Mouse (Mus musculus) lung, postnatal 25 days (tissue): ENCODE results near the gene Kmt2d.

Experiments
- DNase-seq: peaks from one replicate; pipeline ENCODE4 v3.0.0; 2022; ENCODE audit warnings: low spot score

Kmt2d gene

DNA sequence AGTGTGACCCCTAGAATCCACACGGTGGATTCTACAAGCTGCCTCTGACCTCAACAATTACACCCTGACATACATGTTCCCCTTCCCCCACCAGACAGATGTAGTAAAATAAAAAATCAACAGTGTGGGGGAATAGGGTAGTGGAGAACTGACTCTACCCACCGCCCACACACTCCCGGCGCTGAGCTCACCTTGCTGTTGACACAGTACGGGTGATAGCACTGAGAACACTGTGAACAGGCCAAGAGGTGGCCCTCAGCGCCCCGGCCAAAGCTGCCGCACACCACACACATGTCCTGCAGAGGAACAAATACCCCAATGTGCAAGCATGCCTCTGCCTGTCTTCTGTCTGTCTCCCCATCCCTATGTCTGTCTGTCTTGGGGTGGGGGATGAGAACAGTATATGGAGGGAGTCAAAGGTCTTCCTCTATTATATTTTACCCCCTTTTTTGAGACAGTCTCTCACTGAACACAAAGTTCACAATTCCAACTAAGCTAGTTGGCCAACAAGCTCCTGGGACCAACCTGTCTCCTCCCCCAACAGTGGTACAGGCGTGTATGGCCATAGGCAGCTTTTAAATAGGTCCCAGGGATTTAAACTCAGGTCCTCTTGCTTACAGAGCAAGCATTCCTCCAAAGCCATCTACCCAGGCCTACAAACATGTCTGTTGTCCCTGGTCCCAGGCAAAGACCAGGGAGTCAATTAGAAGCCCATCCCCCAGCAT is 11.5 kb downstream of the Kmt2d start:
- no peak for DNase-seq

GRCm38 (mm10) chr15:98854214-98854613 is 16.8 kb downstream of the Kmt2d start:
- DNase-seq, result no peak

DNA sequence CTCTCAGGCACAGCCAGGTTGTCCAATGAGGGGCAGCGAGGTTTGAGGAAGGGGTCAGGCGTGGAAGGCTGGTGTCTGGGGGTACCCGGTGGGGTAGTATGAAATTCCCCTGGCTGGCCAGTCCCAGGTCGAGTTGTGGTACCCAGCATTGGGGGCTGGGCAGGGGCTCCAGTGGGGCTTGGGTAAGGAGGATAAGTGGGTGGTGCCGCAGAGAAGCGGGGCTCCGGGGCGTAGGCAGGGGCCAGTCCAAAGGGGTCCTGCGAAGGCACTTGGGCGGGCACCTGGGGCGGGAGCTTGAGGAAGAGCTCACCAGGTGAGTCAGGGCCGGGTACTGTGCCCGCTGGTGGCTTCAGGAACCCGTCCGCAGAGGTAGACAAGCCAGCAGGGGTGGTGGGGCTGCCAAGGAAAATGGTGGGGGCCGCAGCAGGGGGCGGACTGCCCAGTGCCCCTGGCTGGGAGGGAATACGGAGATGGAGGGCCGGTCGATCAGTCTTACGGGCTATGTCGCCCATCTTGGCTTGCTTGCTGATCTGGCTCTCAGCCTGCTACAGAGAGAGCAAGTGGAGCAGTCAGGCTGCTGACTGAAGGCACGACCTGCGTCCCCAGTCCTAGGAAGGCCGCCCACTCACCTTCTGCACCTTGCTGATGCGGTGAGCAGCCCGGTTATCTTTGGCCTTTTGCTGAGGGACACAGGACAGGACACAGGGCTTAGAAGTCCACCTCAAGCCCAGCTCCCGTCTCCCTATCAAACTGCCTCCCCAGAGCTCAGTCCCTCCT is 17.7 kb downstream of the Kmt2d start:
- DNase-seq, result no peak

DNA sequence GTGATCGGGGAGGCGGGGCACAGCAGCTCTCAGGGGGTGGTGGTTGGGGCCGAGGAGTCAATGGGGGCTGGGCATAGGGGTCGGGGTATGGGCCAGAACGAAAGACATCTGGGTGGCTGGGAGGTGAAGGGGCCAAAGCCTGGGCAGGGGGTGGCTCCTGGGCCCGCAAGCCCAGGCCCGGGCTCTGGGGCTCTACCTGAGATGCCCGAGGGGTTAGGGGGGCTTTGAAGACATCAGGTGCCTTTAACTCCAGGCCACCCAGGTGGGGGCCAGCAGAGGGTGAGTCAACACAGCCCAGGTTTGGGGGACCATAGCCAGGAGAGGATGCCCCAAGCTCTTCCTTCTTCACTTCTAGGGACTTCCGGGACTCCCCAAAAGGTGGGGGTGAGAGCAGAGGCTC is 18.3 kb downstream of the Kmt2d start:
- DNase-seq, result no peak

GRCm38 (mm10) chr15:98852071-98852470 is 18.9 kb downstream of the Kmt2d start:
- DNase-seq, result no peak

- no peak for DNase-seq
Observed at GRCm38 (mm10) chr15:98851229-98851818, 19.7 kb downstream of the Kmt2d start.

- no peak for DNase-seq
Observed at GRCm38 (mm10) chr15:98850668-98851067, 20.3 kb downstream of the Kmt2d start.

- DNase-seq, result no peak
Observed at GRCm38 (mm10) chr15:98849956-98850600, 20.9 kb downstream of the Kmt2d start.

- DNase-seq, result no peak
Observed at GRCm38 (mm10) chr15:98849165-98849564, 21.8 kb downstream of the Kmt2d start.

DNA sequence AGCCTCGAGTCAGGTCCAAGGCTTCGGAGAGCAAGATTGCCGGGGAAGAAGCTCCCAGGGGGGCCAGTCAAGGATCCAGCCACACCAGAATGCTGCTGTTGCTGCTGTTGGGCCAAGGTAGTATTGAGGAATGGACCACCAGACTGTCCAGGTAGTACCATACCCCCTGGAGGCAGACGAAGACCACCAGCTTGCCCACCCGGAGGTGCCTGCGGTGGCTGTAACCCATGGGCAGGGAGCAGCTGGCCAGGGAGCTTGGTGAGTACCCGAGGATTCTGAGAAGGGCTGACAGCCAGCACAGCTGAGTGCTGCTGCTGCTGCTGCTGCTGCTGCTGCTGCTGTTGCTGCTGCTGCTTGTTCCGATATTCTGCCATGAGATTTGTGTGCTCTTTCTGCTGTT is 24.9 kb downstream of the Kmt2d start:
- no peak for DNase-seq

- DNase-seq, result no peak
Observed at GRCm38 (mm10) chr15:98845149-98845548, 25.9 kb downstream of the Kmt2d start.

DNA sequence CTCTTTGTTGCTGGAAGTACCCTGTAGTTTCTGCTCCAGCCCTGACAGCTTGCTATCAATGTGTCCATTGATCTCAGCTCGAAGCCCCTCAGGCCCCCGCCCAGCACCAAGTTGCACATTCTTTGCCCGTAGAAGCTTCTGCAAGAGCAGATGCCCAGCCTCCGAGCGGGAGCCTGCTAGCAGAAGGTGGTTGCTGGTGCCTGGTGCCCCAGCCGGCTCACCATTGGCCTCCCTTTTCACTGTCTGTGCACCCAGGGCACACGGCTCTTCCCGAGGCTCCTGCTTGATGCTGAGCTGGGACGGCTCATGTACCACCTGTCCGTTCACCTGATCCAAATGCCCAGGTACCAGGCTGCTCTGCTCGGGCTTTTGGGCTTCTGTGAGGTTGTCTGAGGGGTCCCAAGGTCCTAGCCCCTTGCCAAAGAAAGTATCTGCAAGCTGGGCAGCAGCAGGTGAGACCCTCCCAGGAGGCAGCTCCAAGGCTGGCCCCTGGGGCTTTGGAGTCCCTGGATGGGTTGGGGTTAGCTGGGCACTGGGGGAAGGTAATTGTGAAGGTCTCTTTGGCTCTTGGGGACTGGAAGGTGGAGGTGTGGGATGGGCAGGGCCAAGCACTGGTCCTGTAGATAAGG is 27.3 kb downstream of the Kmt2d start:
- DNase-seq, result no peak

DNA sequence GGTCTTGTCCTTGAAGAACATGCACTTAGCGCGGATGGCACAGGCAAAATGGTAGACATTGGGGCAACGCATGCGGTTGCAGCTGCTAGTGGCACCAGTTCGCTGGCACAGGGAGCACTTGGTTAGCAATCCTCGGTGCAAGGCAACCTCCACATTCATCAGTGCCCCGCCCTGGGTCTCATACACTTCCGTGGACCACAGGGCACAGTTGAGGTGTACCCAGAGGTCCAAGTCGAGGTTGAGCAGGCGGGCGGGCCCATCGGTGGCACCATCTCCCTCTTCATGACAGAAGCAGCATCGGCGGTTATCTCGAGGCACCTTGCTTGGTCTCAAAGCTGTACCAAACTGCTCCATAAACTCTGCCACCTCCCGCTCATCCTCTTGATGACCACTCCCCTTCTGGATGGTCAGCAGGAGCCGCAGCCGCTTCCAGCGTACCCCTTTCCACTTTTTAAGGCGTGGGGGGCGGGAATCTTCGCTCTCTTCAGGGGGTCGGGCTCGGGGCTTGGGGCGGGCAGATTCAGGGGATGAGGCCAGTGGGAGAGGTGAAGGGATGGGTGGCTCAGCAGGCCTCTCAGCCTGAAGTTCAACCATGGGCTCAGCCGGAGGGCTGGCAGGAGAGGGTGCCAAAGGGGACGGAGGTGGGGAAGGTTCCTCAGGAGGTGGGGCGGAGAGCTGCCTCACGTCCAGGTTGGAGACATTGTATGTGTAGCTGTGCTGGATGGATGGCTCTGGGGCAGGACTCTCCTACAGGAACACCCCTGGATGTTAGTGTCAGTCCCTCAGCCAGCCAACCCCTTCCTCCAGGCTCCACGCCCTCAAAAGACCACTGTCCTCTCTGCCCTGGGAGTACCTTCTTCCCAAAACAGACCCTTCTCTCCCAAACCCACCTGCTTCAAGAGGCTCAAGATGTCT is 31.1 kb downstream of the Kmt2d start:
- no peak for DNase-seq

- DNase-seq, result no peak
Observed at GRCm38 (mm10) chr15:98839161-98839560, 31.8 kb downstream of the Kmt2d start.

GRCm38 (mm10) chr15:98837743-98838103 is 33.3 kb downstream of the Kmt2d start:
- DNase-seq, result no peak

GRCm38 (mm10) chr15:98837006-98837742 is 33.8 kb downstream of the Kmt2d start:
- DNase-seq, result no peak

DNA sequence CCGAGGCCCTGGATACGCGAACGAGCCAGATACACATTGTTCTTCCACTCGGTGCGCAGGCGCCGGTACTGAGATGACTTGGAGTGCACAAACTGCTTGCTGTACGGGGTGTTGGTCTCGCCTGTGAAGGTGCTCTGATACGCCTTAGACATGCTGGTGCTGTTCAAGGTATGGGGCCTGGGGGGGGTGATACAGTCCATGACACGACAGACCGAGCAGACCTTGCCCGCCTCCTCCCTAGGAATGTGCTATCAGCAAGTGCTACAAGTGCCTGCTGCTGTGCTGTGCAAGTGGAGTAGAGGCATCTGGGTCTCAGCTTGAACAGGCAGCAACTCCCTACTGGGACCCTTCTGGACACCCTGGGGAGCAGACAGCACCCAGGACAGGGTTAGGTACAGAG is 35.7 kb downstream of the Kmt2d start:
- no peak for DNase-seq

GRCm38 (mm10) chr15:98834059-98834458 is 36.9 kb downstream of the Kmt2d start:
- DNase-seq, result no peak

DNA sequence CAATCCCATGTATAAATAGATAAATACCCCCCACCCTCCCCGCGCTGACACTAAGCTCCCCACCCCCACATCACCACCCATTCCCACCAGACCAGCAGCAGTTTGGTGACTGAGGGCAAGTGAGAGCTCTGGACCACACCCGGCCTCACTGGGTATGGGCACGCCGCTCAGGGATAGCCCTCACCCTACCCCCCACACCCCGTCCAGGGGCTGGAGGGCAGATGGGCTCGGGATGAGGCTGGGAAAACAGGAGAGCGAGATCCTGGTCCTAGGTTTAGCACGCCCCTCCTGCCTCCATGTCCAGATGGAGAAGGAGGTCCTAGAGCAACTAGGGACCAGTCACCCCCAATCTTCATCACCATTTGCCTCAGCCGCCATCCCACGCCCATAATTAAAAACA is 37.7 kb downstream of the Kmt2d start:
- DNase-seq, result no peak
